Mouse (Mus musculus) forebrain, embryonic 10.5 days (tissue): ENCODE results near the gene Pced1b. TPM values are rescaled to one million over a fixed set of nuclear protein-coding genes. Genes with fewer than 3 reads are reported as not detected.

Experiments
- DNase-seq: peaks from one replicate; pipeline ENCODE4 v3.0.0-alpha.2; 2017; ENCODE audit warnings: low spot score; ENCODE audit errors: extremely low spot score
- H3K27ac ChIP-seq: fragments of 300-500 bp; sonication (generic); 2 replicates; pipeline ENCODE4 v1.5.1; 2016; ENCODE audit warnings: mild to moderate bottlenecking
- H3K27me3 ChIP-seq: fragments of 300-500 bp; sonication (generic); 2 replicates; pipeline ENCODE4 v1.6.1; 2016; ENCODE audit warnings: mild to moderate bottlenecking; ENCODE audit not compliant: poor library complexity, severe bottlenecking
- H3K36me3 ChIP-seq: fragments of 300-500 bp; sonication (generic); replicated peaks from 2 replicates; pipeline ENCODE4 v1.6.1; 2016; ENCODE audit warnings: mild to moderate bottlenecking, moderate library complexity
- H3K4me1 ChIP-seq: fragments of 300-500 bp; sonication (generic); 2 replicates; pipeline ENCODE4 v1.6.1; 2016
- H3K4me3 ChIP-seq: fragments of 300-500 bp; sonication (generic); 2 replicates; pipeline ENCODE4 v1.5.1; 2016; ENCODE audit warnings: mild to moderate bottlenecking, moderate library complexity
- H3K9me3 ChIP-seq: fragments of 300-500 bp; sonication (generic); 2 replicates; pipeline ENCODE4 v1.6.1; 2016; ENCODE audit warnings: mild to moderate bottlenecking, moderate library complexity
- WGBS: fragments of 180-500 bp; shearing (Covaris S2); methylation state at CpG from one replicate; pipeline ENCODE4 v1.1.7; 2016; 5-methylcytosine and 5-hydroxymethylcytosine counted together
- polyA plus RNA-seq: library from polyadenylated mRNA; unstranded; fragments of >200 nt; fragmentation: Nextera tagmentation; extraction: Ambion mirVana; gene quantifications from 2 replicates; pipeline ENCODE4 v1.2.1, GENCODE M21; 2016

The Pced1b gene
- polyA plus RNA-seq, 1 experiment from 2014 or later, result 3.2 TPM

DNA sequence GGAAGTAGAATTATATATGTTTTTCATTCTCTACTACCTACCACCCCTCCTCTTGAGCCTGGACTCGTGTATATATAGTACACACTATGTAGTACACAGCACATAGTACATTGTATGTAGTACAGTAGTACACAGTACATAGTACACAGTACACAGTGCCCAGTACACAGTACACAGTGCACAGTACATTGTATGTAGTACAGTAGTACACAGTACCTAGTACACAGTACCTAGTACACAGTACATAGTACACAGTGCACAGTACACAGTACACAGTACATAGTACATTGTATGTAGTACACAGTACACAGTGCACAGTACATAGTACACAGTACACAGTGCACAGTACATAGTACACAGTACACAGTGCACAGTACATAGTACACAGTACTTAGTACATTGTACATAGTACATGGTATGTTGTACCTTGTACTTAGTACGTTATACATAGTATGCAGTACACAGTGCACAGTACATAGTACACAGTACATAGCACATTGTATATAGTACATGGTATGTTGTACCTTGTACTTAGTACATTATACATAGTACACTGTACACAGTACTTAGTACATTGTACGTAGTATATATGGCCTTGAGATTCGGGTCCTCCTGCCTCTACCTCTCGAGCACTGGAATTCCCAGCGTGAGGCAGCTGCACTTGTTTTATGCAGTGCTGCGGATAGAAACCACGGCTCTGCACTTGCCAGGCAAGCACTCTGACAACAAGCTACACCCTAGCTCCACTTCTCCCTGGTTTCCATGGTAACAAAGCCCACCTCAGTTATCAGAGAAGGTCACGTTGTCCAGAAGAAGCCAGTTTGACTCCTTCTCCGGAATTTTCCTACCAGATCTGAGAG lies 35.0 kb downstream of the Pced1b start:
- no peak overlapping the region for H3K4me3 ChIP-seq
- H3K27me3 ChIP-seq, result peaks cover 16% of the 10 kb centered on the region; the same call in 1 of the 2 replicates
- DNase-seq, result no peak
- H3K27ac ChIP-seq, result no peak overlapping the region
- no peaks in the 10 kb centered on the region for H3K9me3 ChIP-seq
- 81% methylated on average over 10 of the region's 10 CpGs for WGBS
- peaks cover 13% of the 10 kb centered on the region for H3K4me1 ChIP-seq
- no peaks in the 10 kb centered on the region for H3K36me3 ChIP-seq

DNA sequence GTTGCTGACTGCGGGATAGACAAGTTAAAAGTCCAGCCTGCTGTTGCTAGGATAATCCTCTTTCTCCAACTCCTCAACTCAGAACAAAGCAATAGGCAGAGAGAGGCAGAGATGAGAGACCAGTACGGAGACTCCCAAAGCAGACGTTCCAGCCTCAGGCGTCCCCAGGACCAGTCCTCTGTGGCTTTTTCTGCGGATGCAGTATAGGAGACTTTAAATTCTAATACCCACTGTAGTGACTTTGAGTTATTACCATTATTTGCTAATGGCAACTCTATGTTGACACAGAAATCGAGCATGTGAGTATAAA lies 35.6 kb downstream of the Pced1b start:
- no peak overlapping the region for H3K4me3 ChIP-seq
- no peak overlapping the region for H3K27ac ChIP-seq
- peaks cover 16% of the 10 kb centered on the region; the same call in 1 of the 2 replicates for H3K27me3 ChIP-seq
- DNase-seq, result no peak
- WGBS, result 78% methylated on average over 6 of the region's 6 CpGs
- H3K36me3 ChIP-seq, result no peaks in the 10 kb centered on the region
- no peaks in the 10 kb centered on the region for H3K9me3 ChIP-seq
- H3K4me1 ChIP-seq, result peaks cover 7% of the 10 kb centered on the region; the same call in 1 of the 2 replicates

GRCm38 (mm10) chr15:97284201-97284600 lies 37.3 kb downstream of the Pced1b start:
- Histone ChIP-seq H3K4me1 (peaks cover 7% of the 10 kb centered on the region; the same call in 1 of the 2 replicates), H3K36me3 (no peaks in the 10 kb centered on the region), H3K27me3 (peaks cover 3% of the 10 kb centered on the region; the same call in 1 of the 2 replicates), H3K4me3 (no peak overlapping the region), H3K27ac (no peak overlapping the region), H3K9me3 (no peaks in the 10 kb centered on the region)
- DNase-seq, result no peak
- WGBS, result 88% methylated on average over 5 of the region's 5 CpGs

GRCm38 (mm10) chr15:97285665-97286212 lies 38.8 kb downstream of the Pced1b start:
- DNase-seq, result no peak

GRCm38 (mm10) chr15:97286731-97287130 lies 39.8 kb downstream of the Pced1b start:
- Histone ChIP-seq H3K9me3 (no peaks in the 10 kb centered on the region), H3K4me3 (no peak overlapping the region), H3K4me1 (peaks cover 7% of the 10 kb centered on the region; the same call in 1 of the 2 replicates), H3K27me3 (no peaks in the 10 kb centered on the region), H3K36me3 (no peaks in the 10 kb centered on the region), H3K27ac (no peak overlapping the region)
- WGBS, result 86% methylated on average over 10 of the region's 10 CpGs
- DNase-seq, result no peak

More at GRCm38 (mm10) chr15:97285665-97286212, 38.8 kb downstream of the Pced1b start:
- no peaks in the 10 kb centered on the region for H3K9me3 ChIP-seq
- H3K27me3 ChIP-seq, result no peaks in the 10 kb centered on the region
- H3K4me1 ChIP-seq, result peaks cover 7% of the 10 kb centered on the region; the same call in 1 of the 2 replicates
- no peaks in the 10 kb centered on the region for H3K36me3 ChIP-seq
- 92% methylated on average over 10 of the region's 10 CpGs for WGBS
- no peak overlapping the region for H3K4me3 ChIP-seq
- no peak overlapping the region for H3K27ac ChIP-seq

DNA sequence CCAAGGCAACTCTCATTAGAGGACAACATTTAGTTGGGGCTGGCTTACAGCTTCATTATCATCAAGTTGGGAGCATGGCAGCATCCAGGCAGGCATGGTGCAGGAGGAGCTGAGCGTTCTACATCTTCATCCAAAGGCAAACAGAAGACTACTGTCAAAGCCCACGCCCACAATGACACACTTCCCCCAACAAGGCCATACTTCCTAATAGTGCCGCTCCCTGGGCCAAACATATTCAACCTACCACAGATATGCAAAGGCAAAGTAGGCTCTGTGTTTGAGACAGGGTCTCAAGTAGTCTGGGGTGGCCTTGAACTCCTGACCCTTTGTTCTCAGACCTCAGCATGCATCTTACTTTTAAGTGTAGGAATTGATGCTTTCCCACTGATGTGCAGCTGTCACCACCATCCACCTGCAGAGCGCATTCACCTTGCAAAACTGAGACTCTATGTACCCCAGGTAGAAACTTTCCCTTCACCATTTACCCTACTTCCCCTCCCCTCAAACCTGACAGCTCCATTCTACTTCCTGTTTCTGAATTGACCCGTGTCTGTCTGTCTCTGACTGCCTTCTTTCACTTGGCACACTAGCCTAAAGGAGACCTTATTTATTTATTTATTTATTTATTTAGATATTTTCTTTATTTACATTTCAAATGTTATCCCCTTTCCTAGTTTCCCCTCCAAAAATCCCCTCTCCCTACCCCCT lies 40.7 kb downstream of the Pced1b start:
- 89% methylated on average over 5 of the region's 5 CpGs for WGBS

DNA sequence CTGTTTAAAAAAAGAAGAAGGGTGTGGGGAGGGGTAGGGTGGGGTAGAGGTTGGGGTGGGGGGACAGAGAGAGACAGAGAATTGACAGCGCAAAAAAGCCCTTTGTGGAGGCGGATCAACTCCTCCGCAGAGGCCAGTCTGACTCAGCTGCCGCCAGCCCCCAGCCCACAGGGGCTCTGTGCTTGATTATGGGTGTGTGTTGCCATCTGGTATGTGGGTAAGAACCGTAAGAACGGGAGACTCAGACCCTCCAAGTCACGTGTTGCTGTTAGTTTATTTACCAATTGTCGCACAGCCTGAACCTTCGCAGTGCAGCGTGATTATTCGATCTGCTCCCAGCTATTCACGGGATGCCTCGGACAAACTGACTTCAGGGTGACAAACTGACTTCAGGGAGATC lies 41.8 kb downstream of the Pced1b start:
- Histone ChIP-seq H3K4me3 (no peak overlapping the region), H3K27ac (no peak overlapping the region), H3K9me3 (no peaks in the 10 kb centered on the region), H3K36me3 (no peaks in the 10 kb centered on the region), H3K27me3 (no peaks in the 10 kb centered on the region), H3K4me1 (no peaks in the 10 kb centered on the region)
- no peak for DNase-seq
- 88% methylated on average over 13 of the region's 13 CpGs for WGBS

More for the DNA sequence above, 40.7 kb downstream of the Pced1b start:
- H3K27me3 ChIP-seq, result no peaks in the 10 kb centered on the region
- no peak for DNase-seq
- H3K36me3 ChIP-seq, result no peaks in the 10 kb centered on the region
- H3K27ac ChIP-seq, result no peak overlapping the region
- H3K9me3 ChIP-seq, result no peaks in the 10 kb centered on the region
- H3K4me1 ChIP-seq, result peaks cover 1% of the 10 kb centered on the region; the same call in 1 of the 2 replicates
- H3K4me3 ChIP-seq, result no peak overlapping the region

- H3K4me3 ChIP-seq, result no peak overlapping the region
- WGBS, result 87% methylated on average over 4 of the region's 4 CpGs
- no peaks in the 10 kb centered on the region for H3K36me3 ChIP-seq
- no peak overlapping the region for H3K27ac ChIP-seq
- H3K4me1 ChIP-seq, result no peaks in the 10 kb centered on the region
- H3K27me3 ChIP-seq, result no peaks in the 10 kb centered on the region
- DNase-seq, result no peak
- H3K9me3 ChIP-seq, result no peaks in the 10 kb centered on the region
Measured at GRCm38 (mm10) chr15:97289176-97289575, 42.3 kb downstream of the Pced1b start.

DNA sequence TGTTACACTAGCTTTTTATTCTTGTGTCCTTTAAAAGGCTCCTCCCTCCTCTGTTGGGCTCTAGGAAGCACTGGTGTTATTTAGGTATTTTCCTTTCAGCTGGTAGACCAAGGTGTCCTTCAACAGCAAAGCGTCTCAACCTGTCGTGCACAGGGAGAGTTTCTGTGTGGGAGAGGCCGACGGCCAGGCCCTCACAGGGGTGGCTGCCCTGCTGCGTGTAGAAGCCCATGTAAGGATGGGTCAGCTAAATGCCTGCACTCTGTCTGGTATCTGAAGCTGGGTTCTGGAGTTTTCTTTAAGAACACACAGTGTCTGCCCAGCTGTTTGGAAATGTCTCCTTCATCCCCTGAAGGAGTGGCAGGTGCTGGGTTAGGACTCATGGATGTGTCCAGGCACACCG lies 43.4 kb downstream of the Pced1b start:
- Histone ChIP-seq H3K36me3 (no peaks in the 10 kb centered on the region), H3K9me3 (no peaks in the 10 kb centered on the region), H3K4me3 (no peak overlapping the region), H3K27ac (no peak overlapping the region), H3K27me3 (no peaks in the 10 kb centered on the region), H3K4me1 (no peaks in the 10 kb centered on the region)
- no peak for DNase-seq
- WGBS, result 96% methylated on average over 6 of the region's 6 CpGs

DNA sequence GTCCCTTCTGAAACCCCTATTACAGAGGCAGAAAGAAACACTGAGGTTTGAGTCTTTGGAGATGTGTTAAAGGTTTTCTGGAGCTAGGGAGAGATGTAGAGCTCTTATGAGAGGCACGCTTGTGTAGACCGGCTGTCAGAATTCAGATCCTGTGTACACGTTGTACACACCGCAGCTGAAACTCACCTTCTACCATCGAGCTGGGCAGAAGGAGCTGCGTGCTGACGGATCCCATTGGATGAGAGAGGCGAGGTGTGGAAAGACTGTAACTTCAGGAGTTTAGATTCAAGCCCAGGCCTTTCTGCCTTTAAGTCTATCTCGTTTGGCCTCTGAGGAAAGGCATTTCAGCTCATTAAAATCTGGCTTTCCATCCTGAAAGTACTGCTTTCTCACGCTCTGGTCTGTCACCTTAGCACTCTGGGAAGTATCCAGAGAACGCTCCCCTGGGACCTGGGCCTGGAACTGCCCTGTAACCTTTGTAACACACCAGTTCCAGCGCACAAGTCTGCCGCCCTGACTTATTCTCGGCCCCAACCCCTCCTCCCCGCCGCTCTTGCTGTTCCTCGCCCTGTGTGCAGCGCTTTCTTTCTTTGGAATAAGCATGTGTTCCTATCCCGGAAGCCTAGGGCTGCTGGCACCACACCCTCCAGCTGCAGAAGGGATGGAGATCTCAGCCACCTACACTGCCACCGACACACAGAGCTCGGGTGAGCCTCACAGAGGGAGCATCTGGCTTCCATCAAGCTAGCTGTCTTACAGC lies 44.6 kb downstream of the Pced1b start:
- Histone ChIP-seq H3K4me1 (no peaks in the 10 kb centered on the region), H3K9me3 (no peaks in the 10 kb centered on the region), H3K27me3 (no peaks in the 10 kb centered on the region), H3K4me3 (no peak overlapping the region), H3K27ac (no peak overlapping the region), H3K36me3 (no peaks in the 10 kb centered on the region)
- no peak for DNase-seq
- 93% methylated on average over 21 of the region's 21 CpGs for WGBS

- Histone ChIP-seq H3K4me3 (no peak overlapping the region), H3K27ac (no peak overlapping the region), H3K4me1 (no peaks in the 10 kb centered on the region), H3K27me3 (no peaks in the 10 kb centered on the region), H3K9me3 (no peaks in the 10 kb centered on the region), H3K36me3 (no peaks in the 10 kb centered on the region)
- 77% methylated on average over 9 of the region's 9 CpGs for WGBS
- no peak for DNase-seq
Measured at GRCm38 (mm10) chr15:97307935-97308334, 61.0 kb downstream of the Pced1b start.

- H3K27me3 ChIP-seq, result no peaks in the 10 kb centered on the region
- no peak overlapping the region for H3K4me3 ChIP-seq
- 90% methylated on average over 2 of the region's 2 CpGs for WGBS
- no peaks in the 10 kb centered on the region for H3K9me3 ChIP-seq
- H3K4me1 ChIP-seq, result peaks cover 3% of the 10 kb centered on the region; the same call in 1 of the 2 replicates
- no peak overlapping the region for H3K27ac ChIP-seq
- H3K36me3 ChIP-seq, result no peaks in the 10 kb centered on the region
- no peak for DNase-seq
Measured at GRCm38 (mm10) chr15:97309533-97309932, 62.6 kb downstream of the Pced1b start.
